Comparison of ENCODE assay signal across 8 mouse cellular contexts in genomic region chr1:69790337-69791250, GRCm38 (mm10). TPM values are rescaled to one million over a fixed set of nuclear protein-coding genes. Genes with fewer than 3 reads are reported as not detected.
DNase-seq lines count a peak whose midpoint lies in the region; ATAC-seq and TF ChIP-seq lines count a peak whose summit lies in the region.

No protein-coding gene starts in this region.

- ATAC-seq in lung, embryonic 14.5 days (ENCODE audit: insufficient read depth) = peak; percentile 49

- H3K36me3 ChIP-seq in forebrain, embryonic 10.5 days (replicated peaks) = no peaks in the 10 kb centered on the region
- no peaks in the 10 kb centered on the region for H3K36me3 ChIP-seq in lung, embryonic 14.5 days (ENCODE audit: insufficient read depth)

- H3K4me3 ChIP-seq in forebrain, embryonic 10.5 days = peak overlapping the region; percentile 29; the same call in 1 of the 2 replicates
- H3K4me3 ChIP-seq in layer of hippocampus, adult 2 months = peak overlapping the region; percentile 55
- H3K4me3 ChIP-seq in lung, embryonic 14.5 days (ENCODE audit: low read depth, low read length) = peak overlapping the region; percentile 8; the same call in 1 of the 2 replicates

- H3K27me3 ChIP-seq in forebrain, embryonic 10.5 days (ENCODE audit: poor library complexity, severe bottlenecking) = no peaks in the 10 kb centered on the region
- no peaks in the 10 kb centered on the region for H3K27me3 ChIP-seq in lung, embryonic 14.5 days (ENCODE audit: insufficient read depth, low read length)

- WGBS in forebrain, embryonic 10.5 days = 47% methylated on average over 28 of the region's 28 CpGs
- 33% methylated on average over 28 of the region's 28 CpGs for WGBS in lung, embryonic 14.5 days

- TF ChIP-seq CTCF in layer of hippocampus, adult 2 months (conservative IDR thresholded peaks at IDR 0.05) = peak; percentile 96
- TF ChIP-seq CTCF in lung, embryonic 14.5 days (IDR thresholded peaks at IDR 0.05; ENCODE audit: low read depth) = peak; percentile 86

- peak overlapping the region; percentile 52 for H3K4me2 ChIP-seq in lung, embryonic 14.5 days

- 0 out of 2 replicates have a peak, but pooled peaks cover 5% of the 10 kb centered on the region for H3K4me1 ChIP-seq in forebrain, embryonic 10.5 days
- H3K4me1 ChIP-seq in lung, embryonic 14.5 days (ENCODE audit: insufficient read depth) = no peaks in the 10 kb centered on the region

- H3K27ac ChIP-seq in forebrain, embryonic 10.5 days = no peak overlapping the region
- peak overlapping the region; percentile 48; the same call in 1 of the 2 replicates for H3K27ac ChIP-seq in layer of hippocampus, adult 2 months
- no peak overlapping the region for H3K27ac ChIP-seq in lung, embryonic 14.5 days (ENCODE audit: low read depth)

- DNase-seq in MN1 (ENCODE audit: low spot score) = peak; percentile 18
- peak; percentile 72 for DNase-seq in brain, embryonic 18.5 days (ENCODE audit: low read depth, low spot score)
- peak; percentile 58 for DNase-seq in forebrain, embryonic 10.5 days (ENCODE audit: extremely low spot score, low spot score)
- DNase-seq in heart, postnatal 4 days = peak; percentile 72
- peak; percentile 37 to 75 for DNase-seq in layer of hippocampus, adult 2 months (ENCODE audit: low spot score in 2 of 2)
- DNase-seq in lung, embryonic 14.5 days = peak; percentile 92
- peak; percentile 68 for DNase-seq in ovary, postnatal 14 days (ENCODE audit: low spot score)
- DNase-seq in urinary bladder, postnatal 36 days (ENCODE audit: low spot score in 2 of 2) = peak; percentile 47 to 52

- no peaks in the 10 kb centered on the region for H3K9me3 ChIP-seq in forebrain, embryonic 10.5 days
- no peaks in the 10 kb centered on the region for H3K9me3 ChIP-seq in lung, embryonic 14.5 days (ENCODE audit: low read depth, low read length)

- no peak overlapping the region for H3K9ac ChIP-seq in lung, embryonic 14.5 days

RNA-seq across cellular contexts. Expression of gene Spag16, which starts 36.2 kb away (rescaled TPM):
- 2.6 TPM in 2 replicates for polyA plus RNA-seq in forebrain, embryonic 10.5 days (2016; fragmentation: Nextera tagmentation; extraction: Ambion mirVana)
- total RNA-seq in heart, postnatal 4 days (2021) = under 1 TPM; 0.14 to 0.16 TPM
- total RNA-seq in layer of hippocampus, adult 2 months (2021) = under 1 TPM; 0.46 to 0.56 TPM
- 0.28 and 0.47 TPM in 2 replicates for polyA plus RNA-seq in lung, embryonic 14.5 days (2014; fragmentation: Nextera tagmentation; extraction: Ambion mirVana)

Comparison
In these comparisons a context has a peak if more than half of its experiments do, and no peak if none do; other contexts are left out.
1. DNase-seq: peak in every context shown above with its lines; median percentile 92 in lung, embryonic 14.5 days; 72 in brain, embryonic 18.5 days; 72 in heart, postnatal 4 days; 68 in ovary, postnatal 14 days; 58 in forebrain, embryonic 10.5 days; 56 in layer of hippocampus, adult 2 months; 50 in urinary bladder, postnatal 36 days; 18 in MN1.